Mouse (Mus musculus) erythroblast, embryonic 14.5 days (primary cell): ENCODE measurements around the gene Zfp804b.

Source experiments
- GATA1 ChIP-seq: IDR thresholded peaks from 2 replicates; pipeline ENCODE4 v1.6.1; 2012; ENCODE audit warnings: low read length, inconsistent platforms, mixed read lengths
- TAL1 ChIP-seq: IDR thresholded peaks from 3 replicates; pipeline ENCODE4 v1.6.1; 2012; ENCODE audit warnings: low read length, inconsistent platforms, mixed read lengths

GRCm38 (mm10) chr5:7344145-7345010 lies at the start of gene Zfp804b:
- no peak for TF ChIP-seq TAL1
- TF ChIP-seq GATA1 = no peak
